Mouse (Mus musculus) adrenal gland, postnatal 4 days (tissue): ENCODE data around the gene Cacna1g. TPM values are rescaled to one million over a fixed set of nuclear protein-coding genes. Genes with fewer than 3 reads are reported as not detected.
A peak's percentile ranks its signal among the peaks of the same experiment; 100 is the strongest.
"Not testable (repeated sequence)": the region's sequence is repeated elsewhere in the genome, so short reads cannot be mapped to it uniquely, and the experiment has no call there.

Source experiments
- DNase-seq, 2 experiments: peaks; one replicate each; pipeline ENCODE4 v3.0.0; 2021 to 2022; ENCODE audit warnings: low spot score in 2 of 2, mixed read lengths in 2 of 2
- total RNA-seq, 2 experiments: library from RNA; stranded (reverse); gene quantifications; 2 replicates each; pipeline ENCODE4 v1.2.3; 2021

The Cacna1g gene
- total RNA-seq, 2 experiments from 2014 or later = 8.7 to 12.0 TPM

- no peak for DNase-seq
Observed at GRCm38 (mm10) chr11:94405348-94405747, 68.7 kb downstream of the Cacna1g start.

- peak; percentile 59 to 70 for DNase-seq
Observed at GRCm38 (mm10) chr11:94404641-94405260, 69.2 kb downstream of the Cacna1g start.

- no peak for DNase-seq
Observed at GRCm38 (mm10) chr11:94404178-94404577, 69.8 kb downstream of the Cacna1g start.

- DNase-seq = no peak
Observed at GRCm38 (mm10) chr11:94403757-94404156, 70.2 kb downstream of the Cacna1g start.

GRCm38 (mm10) chr11:94402731-94403130 is 71.3 kb downstream of the Cacna1g start:
- no peak for DNase-seq

GRCm38 (mm10) chr11:94402029-94402428 is 72.0 kb downstream of the Cacna1g start:
- DNase-seq = not testable (repeated sequence)

- no peak for DNase-seq
Observed at GRCm38 (mm10) chr11:94400996-94401395, 73.0 kb downstream of the Cacna1g start.

- no peak for DNase-seq
Observed at GRCm38 (mm10) chr11:94394107-94394506, 79.9 kb downstream of the Cacna1g start.

GRCm38 (mm10) chr11:94393490-94393889 is 80.5 kb downstream of the Cacna1g start:
- DNase-seq = not testable (repeated sequence)

GRCm38 (mm10) chr11:94392672-94393109 is 81.3 kb downstream of the Cacna1g start, which contains the start of gene Abcc3:
TSS of gene Abcc3 (minus strand) at chr11:94392997.
- DNase-seq = peak in 1 of 2 experiments; percentile 36

GRCm38 (mm10) chr11:94391661-94392060 is 82.3 kb downstream of the Cacna1g start:
- DNase-seq = no peak

- DNase-seq = no peak
Observed at GRCm38 (mm10) chr11:94390825-94391224, 83.2 kb downstream of the Cacna1g start.

GRCm38 (mm10) chr11:94389724-94390396 is 84.1 kb downstream of the Cacna1g start:
- DNase-seq = no peak

GRCm38 (mm10) chr11:94389021-94389420 is 85.0 kb downstream of the Cacna1g start:
- DNase-seq = no peak

- DNase-seq = no peak
Observed at GRCm38 (mm10) chr11:94387756-94388155, 86.2 kb downstream of the Cacna1g start.

GRCm38 (mm10) chr11:94385977-94386771 is 87.8 kb downstream of the Cacna1g start:
- no peak for DNase-seq

- no peak for DNase-seq
Observed at GRCm38 (mm10) chr11:94379736-94380135, 94.3 kb downstream of the Cacna1g start.

GRCm38 (mm10) chr11:94379061-94379460 is 94.9 kb downstream of the Cacna1g start:
- DNase-seq = no peak

- no peak for DNase-seq
Observed at GRCm38 (mm10) chr11:94374276-94374948, 99.6 kb downstream of the Cacna1g start.

GRCm38 (mm10) chr11:94370809-94371208 is 103.2 kb downstream of the Cacna1g start:
- DNase-seq = no peak

GRCm38 (mm10) chr11:94369981-94370380 is 104.0 kb downstream of the Cacna1g start:
- no peak for DNase-seq
